Mouse (Mus musculus): ENCODE results near the gene Slc12a1.

The Slc12a1 gene

DNA sequence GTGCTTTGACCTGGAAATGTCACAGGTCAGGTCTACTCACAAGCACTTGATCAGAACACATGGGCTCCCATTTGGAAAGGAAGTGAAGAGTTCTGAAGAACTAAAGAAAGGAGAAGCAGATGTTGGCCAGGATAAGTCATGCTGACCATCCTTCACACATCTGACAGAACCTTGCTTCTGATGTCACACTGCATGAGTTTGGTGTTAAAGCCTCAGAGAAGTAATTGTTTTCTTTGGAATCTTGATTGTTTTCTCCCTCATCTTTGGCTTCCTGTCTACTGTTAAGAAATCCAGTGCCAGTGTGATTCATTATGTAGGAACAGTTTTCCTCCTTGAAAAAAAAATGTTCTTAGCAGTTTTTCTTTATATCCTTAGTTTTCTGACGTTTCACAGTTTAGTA is 116.6 kb downstream of the Slc12a1 start:
- Histone ChIP-seq H3K27me3 (ENCODE audit: insufficient read depth, low read length) (no peaks in the 10 kb centered on the region), H3K4me3 (replicated peaks; ENCODE audit: low read length) (no peak overlapping the region), H3K36me3 (ENCODE audit: insufficient read depth, low read length) (no peaks in the 10 kb centered on the region), H3K9me3 (ENCODE audit: low read length) (no peaks in the 10 kb centered on the region), H3K4me1 (replicated peaks; ENCODE audit: low read depth, low read length) (peaks cover 5% of the 10 kb centered on the region)
- no peak for TF ChIP-seq NANOG (IDR thresholded peaks at IDR 0.05; ENCODE audit: borderline replicate concordance, low read length)
- no peak for TF ChIP-seq POU5F1 (IDR thresholded peaks at IDR 0.05; ENCODE audit: borderline replicate concordance, low read length)
- no peak for TF ChIP-seq CTCF (conservative IDR thresholded peaks at IDR 0.05; ENCODE audit: low read length)

- no peaks in the 10 kb centered on the region; the same call in 1 of the 2 replicates for H3K27me3 ChIP-seq (ENCODE audit: insufficient read depth, low read length)
- no peaks in the 10 kb centered on the region for H3K9me3 ChIP-seq (ENCODE audit: low read length)
- no peak overlapping the region for H3K4me3 ChIP-seq (replicated peaks; ENCODE audit: low read length)
- no peaks in the 10 kb centered on the region for H3K36me3 ChIP-seq (ENCODE audit: insufficient read depth, low read length)
- TF ChIP-seq NANOG (IDR thresholded peaks at IDR 0.05; ENCODE audit: borderline replicate concordance, low read length) (no peak), CTCF (conservative IDR thresholded peaks at IDR 0.05; ENCODE audit: low read length) (no peak), POU5F1 (IDR thresholded peaks at IDR 0.05; ENCODE audit: borderline replicate concordance, low read length) (no peak)
- peaks cover 3% of the 10 kb centered on the region; the same call in 1 of the 2 replicates for H3K4me1 ChIP-seq (replicated peaks; ENCODE audit: low read depth, low read length)
These were observed 123.3 kb downstream of the Slc12a1 start for GRCm38 (mm10) chr2:125275617-125276016.

DNA sequence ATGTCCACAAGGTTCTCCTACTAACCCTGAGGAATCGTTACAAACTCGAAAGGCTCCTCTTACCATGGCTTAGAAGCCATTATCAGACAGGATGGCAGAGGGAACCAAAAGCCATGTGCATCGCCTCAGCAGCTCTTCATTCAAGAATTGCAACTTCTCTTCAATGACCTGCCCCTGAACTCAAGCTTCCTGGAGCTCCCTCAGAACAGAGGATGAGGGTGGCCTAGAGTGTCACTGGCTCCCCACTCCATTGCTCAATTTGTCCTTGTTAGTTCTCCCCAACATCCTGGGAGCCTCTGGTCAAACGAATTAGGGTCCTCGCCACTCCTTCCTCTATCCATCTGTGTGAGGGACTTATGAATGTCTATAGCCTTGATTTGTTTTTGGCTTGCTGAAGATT is 124.4 kb downstream of the Slc12a1 start:
- Histone ChIP-seq H3K36me3 (ENCODE audit: insufficient read depth, low read length) (no peaks in the 10 kb centered on the region), H3K4me1 (replicated peaks; ENCODE audit: low read depth, low read length) (peaks cover 3% of the 10 kb centered on the region; the same call in 1 of the 2 replicates), H3K9me3 (ENCODE audit: low read length) (no peaks in the 10 kb centered on the region), H3K4me3 (replicated peaks; ENCODE audit: low read length) (no peak overlapping the region), H3K27me3 (ENCODE audit: insufficient read depth, low read length) (peaks cover 2% of the 10 kb centered on the region; the same call in 1 of the 2 replicates)
- TF ChIP-seq CTCF (conservative IDR thresholded peaks at IDR 0.05; ENCODE audit: low read length) (no peak), NANOG (IDR thresholded peaks at IDR 0.05; ENCODE audit: borderline replicate concordance, low read length) (no peak), POU5F1 (IDR thresholded peaks at IDR 0.05; ENCODE audit: borderline replicate concordance, low read length) (no peak)

DNA sequence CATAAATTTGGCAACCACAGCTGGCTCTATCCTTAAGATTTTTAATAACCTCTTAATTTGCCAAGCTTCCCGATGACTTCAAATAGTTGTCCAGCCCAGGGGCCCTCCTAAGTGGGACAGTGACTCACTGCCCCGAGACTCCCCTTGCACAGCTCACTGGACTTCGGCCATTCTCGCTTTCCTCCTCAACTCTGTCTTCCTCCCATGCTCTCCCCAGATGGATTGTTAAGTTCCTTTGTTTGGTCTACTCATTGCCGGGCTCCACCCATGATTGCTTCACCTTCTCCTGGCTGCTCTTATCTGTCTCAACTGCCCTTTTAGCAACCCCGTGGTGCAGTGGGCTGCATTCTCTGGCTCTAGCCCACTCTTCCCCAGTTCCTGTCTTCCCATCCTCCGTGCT is 126.2 kb downstream of the Slc12a1 start:
- Histone ChIP-seq H3K36me3 (ENCODE audit: insufficient read depth, low read length) (no peaks in the 10 kb centered on the region), H3K4me1 (replicated peaks; ENCODE audit: low read depth, low read length) (peaks cover 3% of the 10 kb centered on the region; the same call in 1 of the 2 replicates), H3K27me3 (ENCODE audit: insufficient read depth, low read length) (peaks cover 2% of the 10 kb centered on the region), H3K4me3 (replicated peaks; ENCODE audit: low read length) (no peak overlapping the region), H3K9me3 (ENCODE audit: low read length) (no peaks in the 10 kb centered on the region)
- TF ChIP-seq POU5F1 (IDR thresholded peaks at IDR 0.05; ENCODE audit: borderline replicate concordance, low read length) = no peak
- TF ChIP-seq NANOG (IDR thresholded peaks at IDR 0.05; ENCODE audit: borderline replicate concordance, low read length) = no peak
- TF ChIP-seq CTCF (conservative IDR thresholded peaks at IDR 0.05; ENCODE audit: low read length) = no peak
